Mouse (Mus musculus) testis, adult 2 months (tissue): ENCODE measurements around the gene Prpf40b. TPM values are rescaled to one million over a fixed set of nuclear protein-coding genes. Genes with fewer than 3 reads are reported as not detected.

Experiments
- H3K27ac ChIP-seq: fragments of 200-500 bp; 2 replicates; pipeline ENCODE4 v1.5.1; 2012; ENCODE audit warnings: low read depth, low read length; ENCODE audit not compliant: control insufficient read depth, insufficient read depth
- H3K27me3 ChIP-seq: fragments of 200-500 bp; 2 replicates; pipeline ENCODE4 v1.6.1; 2012; ENCODE audit warnings: mild to moderate bottlenecking, low read length, moderate library complexity; ENCODE audit not compliant: control insufficient read depth, insufficient read depth
- H3K36me3 ChIP-seq: fragments of 200-500 bp; 2 replicates; pipeline ENCODE4 v1.6.1; 2012; ENCODE audit warnings: mild to moderate bottlenecking, low read length; ENCODE audit not compliant: control insufficient read depth, insufficient read depth
- H3K4me1 ChIP-seq: fragments of 200-500 bp; 2 replicates; pipeline ENCODE4 v1.6.1; 2012; ENCODE audit warnings: low read length; ENCODE audit not compliant: control insufficient read depth, insufficient read depth
- H3K4me3 ChIP-seq: fragments of 200-500 bp; 2 replicates; pipeline ENCODE4 v1.5.1; 2012; ENCODE audit warnings: low read depth, mild to moderate bottlenecking, low read length, moderate library complexity, mixed read lengths; ENCODE audit not compliant: control insufficient read depth
- CTCF ChIP-seq: fragments of 200-500 bp; IDR thresholded peaks from 2 replicates; pipeline ENCODE4 v1.5.1; 2012; ENCODE audit warnings: low read depth, mild to moderate bottlenecking, inconsistent platforms, low read length, moderate library complexity; ENCODE audit not compliant: control insufficient read depth, insufficient read depth, insufficient replicate concordance
- POLR2A ChIP-seq: fragments of 200-500 bp; IDR thresholded peaks from 2 replicates; pipeline ENCODE4 v1.6.1; 2012; ENCODE audit warnings: low read depth, mild to moderate bottlenecking, inconsistent platforms, low read length, moderate library complexity; ENCODE audit not compliant: control insufficient read depth
- polyA plus RNA-seq: library from polyadenylated mRNA; depleted of rRNA; stranded (reverse); fragments of >200 nt; gene quantifications from 2 replicates; pipeline ENCODE4 v1.2.3, GENCODE M21; 2012

Gene Prpf40b
- polyA plus RNA-seq, 1 experiment, result 104 TPM

- H3K27me3 ChIP-seq, result no peaks in the 10 kb centered on the region
- peaks cover 2% of the 10 kb centered on the region for H3K36me3 ChIP-seq
- no peak overlapping the region for H3K27ac ChIP-seq
- H3K4me1 ChIP-seq, result no peaks in the 10 kb centered on the region
- no peak overlapping the region for H3K4me3 ChIP-seq
- no peak for TF ChIP-seq CTCF
- TF ChIP-seq POLR2A, result no peak
Observed at GRCm38 (mm10) chr15:99318071-99318470, 23.2 kb downstream of the Prpf40b start.

GRCm38 (mm10) chr15:99318861-99319410 is 24.0 kb downstream of the Prpf40b start:
- Histone ChIP-seq H3K4me1 (no peaks in the 10 kb centered on the region), H3K36me3 (peaks cover 2% of the 10 kb centered on the region), H3K4me3 (no peak overlapping the region), H3K27ac (no peak overlapping the region; the same call in 1 of the 2 replicates), H3K27me3 (no peaks in the 10 kb centered on the region)
- TF ChIP-seq POLR2A (no peak), CTCF (no peak)

- Histone ChIP-seq H3K27ac (no peak overlapping the region), H3K27me3 (no peaks in the 10 kb centered on the region), H3K4me1 (no peaks in the 10 kb centered on the region), H3K4me3 (no peak overlapping the region), H3K36me3 (peaks cover 2% of the 10 kb centered on the region)
- TF ChIP-seq POLR2A (no peak), CTCF (no peak)
Observed at GRCm38 (mm10) chr15:99319411-99319871, 24.6 kb downstream of the Prpf40b start.

GRCm38 (mm10) chr15:99320168-99320674 is 25.3 kb downstream of the Prpf40b start:
- no peak overlapping the region for H3K4me3 ChIP-seq
- H3K4me1 ChIP-seq, result no peaks in the 10 kb centered on the region
- no peak overlapping the region for H3K27ac ChIP-seq
- H3K36me3 ChIP-seq, result peaks cover 2% of the 10 kb centered on the region
- TF ChIP-seq CTCF (no peak), POLR2A (no peak)
- H3K27me3 ChIP-seq, result no peaks in the 10 kb centered on the region

- Histone ChIP-seq H3K4me3 (no peak overlapping the region), H3K4me1 (no peaks in the 10 kb centered on the region), H3K27ac (no peak overlapping the region), H3K27me3 (no peaks in the 10 kb centered on the region), H3K36me3 (no peaks in the 10 kb centered on the region; the same call in none of the 2 replicates)
- no peak for TF ChIP-seq CTCF
- TF ChIP-seq POLR2A, result no peak
Observed at GRCm38 (mm10) chr15:99320978-99321377, 26.1 kb downstream of the Prpf40b start.

GRCm38 (mm10) chr15:99324151-99324550 is 29.3 kb downstream of the Prpf40b start:
- H3K27ac ChIP-seq, result no peak overlapping the region
- H3K4me1 ChIP-seq, result no peaks in the 10 kb centered on the region
- H3K36me3 ChIP-seq, result no peaks in the 10 kb centered on the region; the same call in 1 of the 2 replicates
- no peak overlapping the region for H3K4me3 ChIP-seq
- TF ChIP-seq POLR2A (no peak), CTCF (no peak)
- H3K27me3 ChIP-seq, result no peaks in the 10 kb centered on the region

GRCm38 (mm10) chr15:99325598-99325997 is 30.7 kb downstream of the Prpf40b start:
- Histone ChIP-seq H3K36me3 (no peaks in the 10 kb centered on the region; the same call in 1 of the 2 replicates), H3K27me3 (no peaks in the 10 kb centered on the region), H3K27ac (no peak overlapping the region), H3K4me1 (no peaks in the 10 kb centered on the region), H3K4me3 (no peak overlapping the region)
- no peak for TF ChIP-seq POLR2A
- TF ChIP-seq CTCF, result no peak

GRCm38 (mm10) chr15:99326407-99326806 is 31.5 kb downstream of the Prpf40b start:
- TF ChIP-seq CTCF (no peak), POLR2A (no peak)
- no peaks in the 10 kb centered on the region; the same call in 1 of the 2 replicates for H3K36me3 ChIP-seq
- H3K27ac ChIP-seq, result no peak overlapping the region

More at GRCm38 (mm10) chr15:99326407-99326806, 31.5 kb downstream of the Prpf40b start:
- Histone ChIP-seq H3K4me3 (no peak overlapping the region), H3K27me3 (no peaks in the 10 kb centered on the region), H3K4me1 (no peaks in the 10 kb centered on the region)
